Mouse (Mus musculus) right cerebral cortex, postnatal 36 days (tissue): ENCODE data around the gene Dynlt1f.
"Not testable (repeated sequence)": the region's sequence is repeated elsewhere in the genome, so short reads cannot be mapped to it uniquely, and the experiment has no call there.

Experiments used
- DNase-seq, 2 experiments: peaks; one replicate each; pipeline ENCODE4 v3.0.0; 2022; ENCODE audit warnings: low spot score in 2 of 2, mixed read lengths in 1 of 2

The Dynlt1f gene

DNA sequence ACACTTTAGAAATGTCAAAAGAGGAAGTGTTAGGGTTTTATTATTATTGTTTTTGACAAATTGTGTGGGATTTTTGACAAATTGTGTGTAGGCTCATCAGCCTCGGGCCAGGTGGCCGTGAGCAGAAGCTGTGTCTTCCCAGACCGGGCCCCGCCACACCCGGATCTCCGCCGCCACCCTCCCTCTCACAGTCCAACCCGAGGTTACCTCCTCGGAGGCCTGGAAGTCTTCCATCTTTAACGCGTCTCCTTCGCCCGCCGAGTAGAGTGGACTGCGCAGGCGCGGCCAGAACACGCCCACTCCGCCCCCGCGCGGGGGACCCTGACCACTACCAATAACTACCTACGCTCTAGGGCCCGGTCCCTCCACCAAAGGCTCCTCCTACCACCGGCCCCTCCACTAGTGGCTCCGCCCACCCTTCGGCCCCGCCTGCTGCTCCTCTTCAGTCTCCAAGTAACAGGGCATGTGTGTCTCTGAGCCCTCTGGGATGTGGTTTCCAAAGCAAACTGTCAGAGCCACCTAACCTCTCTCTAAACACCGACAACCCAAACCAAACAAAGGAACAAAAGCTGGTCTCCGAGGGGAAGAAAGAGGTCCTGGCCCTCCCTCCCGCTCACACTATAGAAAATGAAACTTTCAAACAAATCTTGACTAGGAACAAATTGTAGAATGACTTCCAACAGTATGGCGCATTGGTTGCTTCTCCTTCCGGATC is at the start of gene Dynlt1f:
Dynlt1f (minus strand) TSS at position 334 of the 715 bp plus-strand sequence.
- peak in 1 of 2 experiments; percentile 54 for DNase-seq

DNA sequence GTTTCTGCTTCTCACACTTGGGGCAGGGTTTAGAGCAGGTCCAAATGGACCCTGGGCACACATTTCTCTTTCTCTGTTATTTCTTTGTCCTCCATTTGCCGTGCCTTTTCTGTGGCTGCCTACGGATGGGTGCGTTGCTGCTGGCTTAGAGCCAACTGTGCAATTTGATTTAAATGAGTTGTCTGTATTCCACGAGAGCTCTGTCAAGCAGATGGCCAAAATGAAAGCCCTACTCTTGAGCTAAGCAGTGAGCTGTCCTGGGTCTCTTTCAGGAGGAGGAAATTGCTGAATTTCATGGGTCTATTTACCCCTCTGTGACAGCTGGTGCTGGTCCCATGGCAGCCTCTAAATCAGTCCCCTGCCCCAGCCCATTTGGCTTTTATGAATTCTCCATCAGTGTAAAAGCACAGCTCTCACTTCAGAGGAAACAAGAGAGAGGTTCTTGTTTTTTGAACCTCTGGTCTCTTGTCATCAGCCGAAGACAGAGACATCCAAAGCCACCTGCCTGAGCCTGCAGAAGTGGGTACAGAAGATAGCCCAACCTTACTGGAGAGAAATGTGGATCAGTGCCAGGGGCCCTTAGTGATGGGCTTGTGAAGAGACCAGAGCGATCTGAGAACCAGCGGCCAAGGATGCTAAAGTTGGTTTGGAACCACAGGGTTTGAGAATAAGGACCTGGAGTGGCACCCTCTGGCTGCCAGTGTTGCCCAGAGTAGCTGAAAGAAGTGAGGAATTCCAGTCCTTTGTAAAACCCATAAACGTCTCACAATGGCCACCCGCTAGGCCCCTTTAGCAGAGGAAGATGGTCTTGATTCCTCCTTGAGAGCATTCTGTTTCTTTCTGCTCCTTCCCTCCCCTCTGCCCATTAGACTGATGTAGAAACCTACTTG is 47.9 kb upstream of the Dynlt1f start:
- DNase-seq, result not testable (repeated sequence)

DNA sequence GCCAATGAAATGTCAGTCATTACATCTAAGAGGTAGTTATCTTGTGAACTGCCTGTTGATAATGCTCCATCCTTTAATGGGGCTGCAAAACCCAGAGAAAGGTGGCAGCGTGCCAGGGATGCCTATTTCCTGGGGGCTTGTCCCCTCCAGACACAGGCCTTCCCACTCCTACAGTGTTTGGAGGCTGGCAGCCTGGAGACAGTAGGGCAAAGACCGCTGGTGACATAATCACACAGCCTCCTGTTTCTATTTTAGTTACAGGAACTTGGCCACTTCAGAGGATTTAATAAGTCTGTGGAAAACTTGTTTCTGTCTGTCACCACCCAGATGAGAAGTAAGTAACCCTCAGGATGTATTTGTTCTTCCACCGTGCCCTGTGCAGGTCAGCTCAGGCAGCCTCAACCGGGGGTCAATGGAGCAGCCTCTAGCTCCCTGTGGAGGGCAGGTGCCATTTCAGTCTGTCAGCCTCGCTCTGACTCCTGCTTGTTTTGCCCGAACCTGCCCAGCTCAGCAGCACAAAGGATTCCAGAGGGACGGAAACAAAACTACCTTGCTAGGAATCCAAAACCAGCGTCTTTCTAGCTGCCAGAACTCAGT is 47.0 kb upstream of the Dynlt1f start:
- DNase-seq, result not testable (repeated sequence)

DNA sequence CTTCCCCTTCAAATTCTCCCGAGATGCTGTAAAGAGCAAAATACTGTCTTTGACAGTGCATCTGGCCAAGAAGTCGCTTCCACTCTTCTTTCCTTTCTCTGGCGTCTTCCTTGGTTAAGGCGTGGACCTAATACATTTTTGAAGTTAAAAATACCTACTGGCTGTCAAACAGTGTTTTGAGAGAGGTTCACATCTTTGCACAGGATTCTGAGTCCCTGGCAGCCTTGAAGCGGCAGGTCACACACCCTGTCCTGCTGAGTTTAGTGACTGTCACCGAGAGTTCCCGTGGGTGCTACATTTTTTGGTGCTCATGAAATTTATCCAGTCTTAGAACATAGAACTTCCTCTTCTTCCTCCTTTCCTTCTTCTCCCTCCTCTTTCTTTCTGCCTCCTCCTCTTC is 44.4 kb upstream of the Dynlt1f start:
- DNase-seq, result not testable (repeated sequence)

DNA sequence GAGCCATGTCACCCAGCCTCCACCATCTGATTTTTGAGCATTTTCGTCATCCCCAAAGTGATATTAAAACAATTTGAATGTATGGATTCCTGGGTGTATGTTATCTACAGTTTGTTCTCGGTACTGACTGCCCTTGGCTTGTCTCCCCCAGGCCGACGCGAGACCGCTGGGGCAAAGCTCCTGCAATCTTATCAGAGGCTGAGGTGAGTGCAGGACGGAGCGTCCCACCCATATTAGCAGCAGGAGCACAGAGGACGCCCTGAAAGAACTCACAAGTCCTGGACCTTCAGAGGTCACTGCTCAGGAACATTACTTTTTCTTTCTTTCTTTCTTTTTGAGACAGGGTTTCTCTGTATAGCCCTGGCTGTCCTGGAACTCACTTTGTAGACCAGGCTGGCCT is 43.8 kb upstream of the Dynlt1f start:
- DNase-seq, result not testable (repeated sequence)

DNA sequence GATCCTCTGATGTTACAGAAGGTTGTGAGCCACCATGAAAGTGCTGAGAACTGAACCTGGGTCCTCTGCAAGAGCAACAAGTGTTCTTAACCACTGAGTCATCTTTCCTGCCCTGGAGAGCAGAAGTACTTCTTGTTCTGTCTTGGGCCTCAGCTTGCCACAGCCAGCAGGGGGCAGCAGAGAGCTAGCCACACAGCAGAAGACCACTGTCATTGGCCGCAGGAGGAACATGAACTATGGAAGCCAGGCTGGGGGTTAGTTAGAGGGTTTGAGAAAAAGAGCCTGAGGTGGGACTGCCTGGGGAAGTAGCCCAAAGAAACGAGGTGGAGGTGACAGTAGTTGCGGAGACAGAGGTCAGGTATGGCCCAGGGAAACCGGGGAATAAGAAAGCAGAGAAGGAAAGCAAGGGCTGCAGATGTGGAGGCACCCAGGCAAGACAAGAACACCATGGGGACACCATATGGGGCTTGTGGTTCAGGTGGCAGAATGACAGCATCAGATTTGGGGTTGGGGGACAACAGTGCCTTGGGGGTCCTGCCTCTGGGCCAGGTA is 41.6 kb upstream of the Dynlt1f start:
- DNase-seq, result peak; percentile 52 to 59

DNA sequence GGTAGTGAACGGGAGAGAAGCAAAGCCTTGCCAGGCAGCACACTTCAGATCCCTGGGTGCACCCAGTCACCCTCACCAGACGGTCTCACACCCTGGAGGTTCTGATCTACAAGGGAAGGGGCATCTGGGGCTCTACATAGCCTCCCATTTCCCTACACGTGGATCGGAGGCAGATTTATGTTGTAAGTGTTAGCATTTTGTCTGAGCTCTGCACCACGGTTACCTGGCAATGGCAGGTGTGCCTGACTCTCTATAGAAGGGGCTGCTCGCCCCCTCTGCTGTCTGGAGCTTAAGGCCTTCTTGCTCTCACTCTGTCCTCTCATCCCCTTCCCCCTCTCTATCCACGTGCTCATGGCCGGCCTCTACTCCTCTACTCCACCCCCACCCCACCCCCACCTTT is 40.8 kb upstream of the Dynlt1f start:
- not testable (repeated sequence) for DNase-seq

DNA sequence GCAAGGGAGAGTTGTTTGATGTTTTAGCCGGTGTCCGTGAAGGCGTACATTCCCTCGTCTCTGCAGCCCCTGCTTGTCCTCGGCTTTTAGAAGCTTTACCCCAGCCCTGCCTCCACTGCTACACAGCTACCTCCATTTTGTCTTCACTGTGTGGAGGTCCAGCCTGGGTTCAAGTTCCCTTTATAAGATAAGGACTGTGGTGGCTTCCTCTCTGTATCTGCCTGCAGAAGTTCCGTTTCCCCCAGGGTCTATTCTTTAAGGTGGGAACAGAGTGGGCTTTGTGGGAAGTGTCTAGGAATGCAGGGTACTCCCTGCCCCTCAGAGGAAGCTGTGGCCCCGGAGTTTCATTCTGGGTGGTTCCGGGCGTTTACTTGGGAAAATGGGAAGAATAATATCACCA is 40.0 kb upstream of the Dynlt1f start:
- DNase-seq, result not testable (repeated sequence)

DNA sequence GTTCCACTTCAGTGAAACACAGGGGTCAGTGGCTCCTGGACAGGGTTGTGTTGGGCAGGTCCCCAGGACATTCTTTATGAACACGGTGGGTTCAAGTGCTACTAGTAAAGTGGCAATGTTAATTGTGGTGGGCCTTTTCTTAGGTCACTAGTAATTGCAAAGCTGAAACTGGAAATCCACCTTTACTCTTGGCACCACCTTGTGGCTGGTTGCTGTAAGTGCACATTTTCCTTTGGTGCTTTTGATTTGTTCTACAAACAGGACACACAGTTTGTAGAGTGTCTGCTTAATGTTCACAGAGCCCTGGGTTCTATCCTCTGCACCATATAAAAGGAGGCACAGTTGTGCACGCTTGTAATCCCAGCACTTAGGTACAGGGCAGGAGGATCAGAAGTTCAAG is 35.9 kb upstream of the Dynlt1f start:
- DNase-seq, result peak; percentile 77 to 78

DNA sequence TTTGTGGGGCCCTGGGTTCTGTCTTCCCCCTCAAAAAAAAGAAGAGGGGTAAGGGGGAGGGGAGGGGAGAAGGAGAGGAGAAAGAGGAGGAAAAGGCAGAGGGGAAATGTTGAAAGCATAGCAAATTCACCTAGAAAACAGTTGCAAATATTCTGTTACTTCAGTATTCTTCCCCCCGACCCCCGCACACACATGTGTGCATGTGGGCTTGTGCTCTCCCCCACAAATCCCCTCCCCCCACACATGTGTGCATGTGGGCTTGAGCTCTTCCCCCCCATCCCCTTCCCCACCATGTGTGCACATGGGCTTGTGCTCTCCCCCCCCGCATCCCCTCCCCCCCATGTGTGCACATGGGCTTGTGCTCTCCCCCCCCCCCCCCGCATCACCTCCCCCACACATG is 33.6 kb upstream of the Dynlt1f start:
- not testable (repeated sequence) for DNase-seq

DNA sequence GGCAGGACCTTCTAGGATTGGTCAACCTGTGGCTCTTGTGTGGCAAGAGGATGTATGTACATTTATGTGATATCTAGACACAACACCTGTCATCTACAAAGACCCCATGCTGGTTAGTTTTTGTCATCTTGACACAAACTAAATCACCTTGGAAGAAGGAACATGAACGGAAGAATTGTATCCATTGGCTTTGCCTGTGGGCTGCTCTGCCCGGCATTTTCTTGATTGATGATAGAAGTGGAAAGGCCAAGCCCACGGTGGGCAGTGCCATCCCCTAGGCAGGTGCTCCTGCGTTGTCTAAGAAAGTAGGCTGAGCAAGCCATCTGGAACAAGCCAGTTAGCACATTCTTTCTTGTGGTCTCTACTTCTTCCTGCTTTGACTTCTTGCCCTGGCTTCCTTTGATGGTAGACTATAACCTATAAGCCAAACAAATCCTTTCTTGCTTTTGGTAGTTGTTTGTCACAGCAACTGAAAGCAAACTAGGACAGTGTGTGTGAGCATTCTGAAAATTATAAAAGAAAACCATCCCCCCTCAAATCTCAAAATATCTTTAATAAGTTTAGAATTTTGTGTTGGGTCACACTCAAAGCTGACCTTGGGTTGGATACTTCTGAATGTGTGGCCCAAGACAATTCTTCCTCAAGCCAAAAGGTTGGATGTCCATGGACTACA is 30.7 kb upstream of the Dynlt1f start:
- DNase-seq, result not testable (repeated sequence)

DNA sequence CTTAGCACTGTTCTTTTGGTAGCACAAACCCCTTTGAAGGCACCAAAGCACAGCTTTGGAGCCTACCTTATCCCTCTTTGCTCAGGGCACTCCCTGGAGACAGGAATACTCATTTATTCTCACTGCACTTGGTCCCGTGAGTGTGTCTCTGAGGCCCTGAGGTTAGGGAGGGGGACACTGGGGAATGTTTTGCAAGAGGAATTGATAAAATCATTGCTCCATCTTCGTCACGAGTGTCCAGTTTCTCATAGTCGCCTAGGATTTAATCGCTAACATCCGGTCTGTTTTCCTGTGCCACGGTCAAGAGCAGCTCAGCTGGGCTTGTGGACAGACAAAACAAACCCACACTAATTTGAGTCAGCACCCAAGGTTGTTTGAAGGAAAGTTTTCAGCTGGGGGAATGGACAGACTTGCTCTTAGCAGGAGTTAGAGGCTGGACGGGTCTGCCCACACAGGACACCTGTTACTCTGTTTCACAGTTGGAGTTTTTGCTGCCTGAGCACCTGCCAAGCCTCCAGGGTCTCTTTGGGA is 29.7 kb upstream of the Dynlt1f start:
- DNase-seq, result not testable (repeated sequence)

DNA sequence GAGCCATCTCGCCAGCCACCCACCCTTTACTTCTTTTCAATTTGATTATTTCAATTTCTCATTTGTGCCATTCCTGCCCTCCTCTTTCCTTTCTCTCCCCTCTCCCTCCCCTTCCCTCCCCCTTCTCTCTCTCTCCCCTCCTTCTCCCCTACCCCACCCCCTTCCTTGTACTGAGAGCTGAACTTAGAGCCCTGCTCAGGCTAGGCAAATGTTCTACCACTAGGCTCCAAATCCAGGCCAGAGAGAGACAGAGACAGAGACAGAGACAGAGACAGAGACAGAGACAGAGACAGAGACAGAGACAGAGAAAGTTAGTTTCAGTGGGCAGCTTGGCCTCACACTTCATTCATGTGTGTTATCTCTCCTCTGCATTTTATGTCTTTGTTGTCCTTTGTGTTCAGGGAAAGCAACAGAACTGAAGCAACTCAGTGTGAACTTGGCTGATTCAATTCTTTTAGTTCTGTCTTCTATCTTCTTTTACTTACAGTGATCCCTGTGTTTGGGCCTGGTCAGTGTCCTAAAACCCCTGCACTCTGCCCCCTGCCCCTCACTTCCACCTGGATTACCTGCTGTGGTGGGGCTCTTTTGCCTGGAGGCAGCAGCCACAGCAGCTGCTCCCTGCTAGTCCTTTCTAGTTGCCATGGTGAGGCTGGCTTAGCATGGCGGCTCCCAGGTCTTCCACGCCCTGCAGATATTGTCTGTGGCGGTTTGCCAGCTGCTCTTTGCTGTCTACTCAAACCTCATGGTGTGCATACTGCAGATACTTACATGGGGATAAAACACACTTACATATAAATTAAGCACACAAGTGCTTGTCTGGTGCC is 29.0 kb upstream of the Dynlt1f start:
- DNase-seq, result not testable (repeated sequence)

DNA sequence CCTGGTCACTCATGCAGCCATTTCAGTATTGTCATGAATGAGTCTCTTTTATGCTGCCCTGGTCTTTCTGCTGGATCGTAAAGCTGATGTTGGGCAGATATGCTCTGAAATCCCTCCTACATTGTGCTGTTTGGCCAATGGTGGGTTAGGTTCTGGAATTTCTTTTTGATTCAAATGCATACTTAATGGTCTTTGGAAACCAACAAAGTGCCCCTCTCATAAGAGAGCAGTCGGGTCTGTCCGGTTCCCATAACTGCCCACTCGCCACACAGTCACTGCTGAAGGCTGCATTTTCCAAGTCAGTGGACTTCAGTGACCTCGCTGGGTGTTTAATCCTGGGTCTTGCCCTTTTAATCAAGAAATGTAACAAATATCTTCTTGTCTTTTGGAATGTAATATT is 28.0 kb upstream of the Dynlt1f start:
- DNase-seq, result not testable (repeated sequence)

DNA sequence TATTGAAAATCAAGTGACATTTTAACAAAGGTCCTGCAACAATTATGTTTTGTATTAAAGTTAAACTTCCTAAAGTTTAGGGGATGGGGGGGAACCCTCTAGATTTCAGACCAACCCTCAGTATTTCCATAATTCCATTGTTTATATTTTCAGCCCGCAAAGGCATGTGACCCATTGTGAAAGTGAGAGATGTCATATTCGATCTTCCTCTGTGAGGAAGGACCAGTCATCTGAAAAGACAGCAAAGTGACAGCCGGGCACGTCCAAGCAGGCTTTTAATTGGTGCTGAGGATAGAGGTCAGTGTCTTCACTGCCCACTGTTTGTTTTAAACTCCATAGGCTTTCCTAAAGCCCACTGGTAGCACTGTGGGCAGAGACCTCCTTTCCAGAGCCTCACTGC is 26.0 kb upstream of the Dynlt1f start:
- not testable (repeated sequence) for DNase-seq

DNA sequence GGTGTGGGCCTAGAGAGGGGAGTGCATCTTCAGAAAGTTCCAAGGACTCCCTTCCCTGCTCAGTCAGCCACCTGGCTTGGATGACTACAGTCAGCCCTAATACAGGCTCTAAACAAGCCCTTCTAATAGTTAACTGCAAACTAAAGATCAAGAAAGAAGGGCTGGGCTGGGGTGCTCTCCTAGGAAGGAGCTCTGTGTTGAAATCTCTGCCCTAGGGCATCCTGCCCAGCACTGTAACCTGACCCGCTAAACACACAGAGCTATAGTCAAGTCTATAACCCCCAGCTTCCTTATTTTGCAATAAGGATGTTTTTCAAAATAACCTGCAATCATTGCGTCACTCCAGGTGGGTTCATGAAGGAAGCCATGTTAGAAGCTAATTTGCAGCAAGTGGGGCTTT is 22.4 kb upstream of the Dynlt1f start:
- not testable (repeated sequence) for DNase-seq

DNA sequence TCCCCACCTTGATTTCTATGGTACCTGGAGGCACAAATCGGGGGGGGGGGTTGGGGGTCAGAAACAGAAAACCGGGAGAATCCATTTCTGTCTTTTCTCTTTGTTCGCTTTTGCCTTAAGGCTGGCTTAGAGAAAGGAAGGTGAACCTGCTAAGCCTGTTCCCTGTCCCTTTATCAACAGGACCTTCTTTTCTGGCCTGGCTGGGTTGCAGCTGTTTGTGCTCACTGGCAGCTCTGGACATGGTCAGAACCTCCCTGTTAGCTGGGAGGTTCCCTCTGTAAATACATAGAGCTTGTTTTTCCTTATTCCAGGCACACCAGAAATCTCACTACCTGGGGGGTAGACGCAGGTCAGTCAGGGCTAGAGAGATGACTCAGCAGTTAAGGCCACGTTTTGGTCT is 18.6 kb upstream of the Dynlt1f start:
- DNase-seq, result not testable (repeated sequence)

DNA sequence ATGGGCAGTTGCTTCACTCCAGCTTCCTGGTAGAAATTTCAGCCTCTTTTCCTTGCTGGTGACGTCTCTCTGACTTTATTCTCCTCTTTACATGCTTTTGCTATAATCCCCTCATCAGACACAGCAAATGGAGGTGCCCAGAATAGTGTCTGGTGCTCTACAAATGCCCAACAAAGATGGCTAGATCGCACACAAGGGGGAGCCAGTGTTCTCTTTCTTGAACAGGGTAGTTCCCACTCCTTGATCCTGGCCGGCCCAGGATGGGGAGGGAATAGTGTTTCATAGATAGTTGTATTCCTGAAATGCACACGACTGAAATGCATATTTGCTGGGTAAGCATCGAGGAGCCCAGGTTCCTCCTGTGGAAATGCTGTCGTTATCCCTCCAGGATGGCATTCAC is 12.8 kb upstream of the Dynlt1f start:
- not testable (repeated sequence) for DNase-seq

DNA sequence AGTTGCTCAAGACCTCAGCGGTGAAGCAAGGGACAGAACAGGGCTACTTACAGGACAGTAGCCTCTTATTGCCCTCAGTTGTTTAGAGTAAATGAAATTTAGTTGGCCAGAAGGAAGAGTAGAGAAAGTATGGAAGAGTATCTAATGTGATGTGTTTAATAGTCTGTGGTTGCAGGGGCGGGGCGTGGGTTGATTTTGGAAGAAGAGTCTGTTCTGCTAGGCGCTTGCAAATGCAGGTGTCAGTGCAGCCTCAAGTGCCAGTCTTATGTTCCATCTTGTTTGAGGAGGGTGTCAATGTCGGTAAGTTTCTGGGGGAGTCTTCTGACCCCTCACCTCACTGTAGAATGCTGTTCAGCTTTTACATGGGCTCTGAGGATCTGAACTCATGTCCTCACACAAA is 9.7 kb upstream of the Dynlt1f start:
- DNase-seq, result not testable (repeated sequence)

DNA sequence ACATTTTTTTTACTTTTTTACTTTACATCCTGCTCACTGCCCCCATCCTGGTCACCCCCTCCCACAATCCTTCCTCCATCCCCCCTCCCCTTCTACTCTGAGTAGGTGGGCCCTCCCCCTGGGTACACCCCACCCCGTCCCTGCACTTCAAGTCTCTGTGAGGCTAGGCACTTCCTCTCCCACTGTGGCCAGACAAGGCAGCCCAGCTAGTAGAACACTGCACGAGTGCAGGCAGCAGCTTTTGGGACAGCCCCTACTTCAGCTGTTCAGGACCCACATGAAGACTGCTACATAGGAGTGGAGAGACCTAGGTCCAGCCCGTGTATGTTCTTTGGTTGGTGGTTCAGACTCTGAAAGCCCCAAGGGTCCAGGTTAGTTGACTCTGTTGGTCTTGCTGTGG is 7.1 kb upstream of the Dynlt1f start:
- DNase-seq, result not testable (repeated sequence)
